Mouse (Mus musculus) forebrain, embryonic 12.5 days (tissue): ENCODE results near the gene Rnft1. TPM values are rescaled to one million over a fixed set of nuclear protein-coding genes. Genes with fewer than 3 reads are reported as not detected.
"Not testable (repeated sequence)": the region's sequence is repeated elsewhere in the genome, so short reads cannot be mapped to it uniquely, and the experiment has no call there.

Experiments used
- ATAC-seq: fragments of 200-750 bp; cut with Nextera tagmentation; 2 replicates; pipeline ENCODE4 v1.8.0; 2017; ENCODE audit warnings: moderate TSS enrichment; ENCODE audit not compliant: low FRiP score
- H3K27ac ChIP-seq: fragments of 300-500 bp; sonication (generic); 2 replicates; pipeline ENCODE4 v1.5.1; 2016; ENCODE audit warnings: mild to moderate bottlenecking
- H3K27me3 ChIP-seq: fragments of 300-500 bp; sonication (generic); 2 replicates; pipeline ENCODE4 v1.6.1; 2016; ENCODE audit warnings: mild to moderate bottlenecking
- H3K36me3 ChIP-seq: fragments of 300-500 bp; sonication (generic); replicated peaks from 2 replicates; pipeline ENCODE4 v1.6.1; 2016; ENCODE audit warnings: mild to moderate bottlenecking
- H3K4me1 ChIP-seq: fragments of 300-500 bp; sonication (generic); 2 replicates; pipeline ENCODE4 v1.6.1; 2016
- H3K4me2 ChIP-seq: fragments of 300-500 bp; sonication (generic); 2 replicates; pipeline ENCODE4 v1.6.1; 2016; ENCODE audit warnings: mild to moderate bottlenecking, moderate library complexity
- H3K4me3 ChIP-seq: fragments of 300-500 bp; sonication (generic); replicated peaks from 2 replicates; pipeline ENCODE4 v1.5.1; 2016; ENCODE audit warnings: mild to moderate bottlenecking
- H3K9ac ChIP-seq: fragments of 300-500 bp; sonication (generic); 2 replicates; pipeline ENCODE4 v1.6.1; 2016; ENCODE audit warnings: mild to moderate bottlenecking
- H3K9me3 ChIP-seq: fragments of 300-500 bp; sonication (generic); 2 replicates; pipeline ENCODE4 v1.6.1; 2016
- WGBS: fragments of 180-500 bp; shearing (Covaris S2); methylation state at CpG from one replicate; pipeline ENCODE4 v1.1.7; 2016; 5-methylcytosine and 5-hydroxymethylcytosine counted together
- polyA plus RNA-seq: library from polyadenylated mRNA; unstranded; fragments of >200 nt; fragmentation: Nextera tagmentation; extraction: Ambion mirVana; gene quantifications from 2 replicates; pipeline ENCODE4 v1.2.1, GENCODE M21; 2016

Gene Rnft1
- polyA plus RNA-seq, 1 experiment from 2014 or later, result 19.4 TPM

DNA sequence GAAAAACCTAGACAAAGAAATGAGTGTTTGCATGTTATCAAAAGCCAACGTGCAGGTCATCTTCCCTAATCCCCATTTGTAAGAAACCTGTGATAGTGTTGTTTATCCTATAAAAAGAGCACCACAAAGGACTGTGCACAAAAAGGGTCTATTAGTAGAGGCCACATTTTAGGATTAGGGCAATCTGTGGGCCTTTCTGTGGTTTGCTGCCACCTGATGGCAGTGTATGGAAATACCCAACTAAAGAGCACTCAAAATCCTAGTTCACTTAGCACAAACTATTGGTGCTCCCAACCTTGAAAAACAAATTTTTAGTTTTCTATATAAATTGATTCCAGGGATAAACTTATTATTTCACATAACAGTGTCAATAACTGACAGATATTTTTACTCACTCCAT lies 48.4 kb downstream of the Rnft1 start:
- H3K4me1 ChIP-seq, result no peaks in the 10 kb centered on the region
- no peak overlapping the region for H3K27ac ChIP-seq
- no peak overlapping the region for H3K4me3 ChIP-seq
- no peaks in the 10 kb centered on the region for H3K27me3 ChIP-seq
- peaks cover 33% of the 10 kb centered on the region for H3K36me3 ChIP-seq
- no peak overlapping the region for H3K4me2 ChIP-seq
- no peak overlapping the region for H3K9ac ChIP-seq
- no peak for ATAC-seq
- no peaks in the 10 kb centered on the region for H3K9me3 ChIP-seq
- WGBS, result 55% methylated on average over 1 of the region's 1 CpGs

- not testable (repeated sequence) for H3K4me1 ChIP-seq, ATAC-seq, H3K4me2 ChIP-seq, H3K4me3 ChIP-seq, H3K27me3 ChIP-seq, H3K9me3 ChIP-seq, H3K9ac ChIP-seq, H3K27ac ChIP-seq
- peaks cover 31% of the 10 kb centered on the region for H3K36me3 ChIP-seq
- 92% methylated on average over 6 of the region's 6 CpGs for WGBS
Observed at GRCm38 (mm10) chr11:86533302-86533701, 48.8 kb downstream of the Rnft1 start.

- Histone ChIP-seq H3K9me3 (no peaks in the 10 kb centered on the region), H3K27me3 (no peaks in the 10 kb centered on the region), H3K27ac (no peak overlapping the region), H3K4me3 (no peak overlapping the region), H3K36me3 (peaks cover 25% of the 10 kb centered on the region), H3K9ac (no peak overlapping the region), H3K4me2 (no peak overlapping the region), H3K4me1 (no peaks in the 10 kb centered on the region)
- WGBS, result 95% methylated on average over 5 of the region's 5 CpGs
- ATAC-seq, result no peak
Observed at GRCm38 (mm10) chr11:86534201-86534910, 49.9 kb downstream of the Rnft1 start.

DNA sequence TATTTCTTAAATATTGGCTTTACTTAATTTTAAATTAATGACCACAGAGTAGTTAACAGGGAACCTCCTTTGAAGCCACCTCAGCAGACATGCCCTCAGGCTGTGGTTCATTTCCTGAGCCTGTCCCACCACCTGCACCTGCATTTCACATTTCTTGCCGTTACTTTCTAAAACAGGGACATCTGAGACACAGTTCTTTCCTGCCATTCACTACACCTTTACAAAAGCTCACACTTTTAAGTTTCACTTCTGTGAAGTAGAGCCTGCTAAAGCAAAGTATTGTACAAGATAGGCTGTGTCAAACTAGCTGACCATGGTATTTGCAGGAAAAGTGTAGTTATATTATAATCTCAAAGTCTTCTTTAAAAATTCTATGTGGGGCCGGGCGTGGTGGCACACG lies 54.3 kb downstream of the Rnft1 start:
- Histone ChIP-seq H3K27ac (no peak overlapping the region), H3K4me3 (no peak overlapping the region), H3K4me1 (peaks cover 11% of the 10 kb centered on the region), H3K36me3 (0 out of 2 replicates have a peak, but pooled peaks cover 4% of the 10 kb centered on the region), H3K9me3 (no peaks in the 10 kb centered on the region), H3K4me2 (no peak overlapping the region), H3K27me3 (no peaks in the 10 kb centered on the region), H3K9ac (no peak overlapping the region)
- ATAC-seq, result no peak
- 93% methylated on average over 4 of the region's 4 CpGs for WGBS

- H3K36me3 ChIP-seq, result 0 out of 2 replicates have a peak, but pooled peaks cover under 1% of the 10 kb centered on the region
- 92% methylated on average over 6 of the region's 6 CpGs for WGBS
- no peak overlapping the region for H3K4me3 ChIP-seq
- ATAC-seq, result no peak
- no peak overlapping the region for H3K27ac ChIP-seq
- H3K27me3 ChIP-seq, result no peaks in the 10 kb centered on the region
- H3K9me3 ChIP-seq, result no peaks in the 10 kb centered on the region
- H3K4me1 ChIP-seq, result peaks cover 13% of the 10 kb centered on the region
- H3K9ac ChIP-seq, result no peak overlapping the region
- H3K4me2 ChIP-seq, result no peak overlapping the region
Observed at GRCm38 (mm10) chr11:86539716-86540475, 55.4 kb downstream of the Rnft1 start.

DNA sequence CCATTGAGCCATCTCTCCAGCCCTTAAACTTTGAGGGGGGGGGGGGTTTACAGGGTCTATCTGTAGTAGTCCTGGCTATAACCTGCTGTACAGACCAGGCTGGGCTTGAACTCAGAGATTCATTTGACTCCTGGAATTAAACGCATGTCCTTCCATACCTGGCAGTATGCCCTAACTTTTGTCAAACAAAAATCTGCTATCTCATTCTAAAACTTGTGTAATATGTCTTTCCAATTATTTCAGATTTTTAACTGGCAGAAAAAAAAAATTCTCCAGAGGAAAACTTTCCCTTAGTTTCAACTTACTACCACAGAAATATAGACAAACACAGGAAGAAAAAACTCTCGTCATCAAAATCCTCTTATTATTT lies 56.0 kb downstream of the Rnft1 start:
- Histone ChIP-seq H3K9me3 (no peaks in the 10 kb centered on the region), H3K4me2 (no peak overlapping the region), H3K27me3 (no peaks in the 10 kb centered on the region), H3K4me3 (no peak overlapping the region), H3K4me1 (peaks cover 16% of the 10 kb centered on the region), H3K27ac (no peak overlapping the region), H3K36me3 (no peaks in the 10 kb centered on the region), H3K9ac (no peak overlapping the region)
- no peak for ATAC-seq
- WGBS, result 94% methylated on average over 2 of the region's 2 CpGs

DNA sequence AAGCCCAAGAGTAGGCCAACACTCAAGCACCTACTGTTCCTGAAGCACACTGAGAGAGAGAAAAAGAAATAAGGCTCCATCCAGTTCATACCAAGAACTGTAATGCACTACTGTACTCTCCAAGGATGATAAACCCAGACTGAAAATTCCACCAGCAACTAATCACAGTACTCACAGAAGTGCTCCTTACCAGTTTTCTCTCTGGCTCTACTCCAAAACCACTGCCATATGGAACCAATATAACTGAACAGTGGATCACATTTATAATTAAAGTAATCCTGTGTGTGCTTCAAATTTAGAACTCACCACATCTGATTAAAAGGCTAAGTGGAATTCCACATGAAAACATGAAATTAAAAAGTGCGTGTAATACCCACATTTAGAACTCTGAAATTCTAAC lies 58.4 kb downstream of the Rnft1 start:
- no peak for ATAC-seq
- H3K4me3 ChIP-seq, result no peak overlapping the region

DNA sequence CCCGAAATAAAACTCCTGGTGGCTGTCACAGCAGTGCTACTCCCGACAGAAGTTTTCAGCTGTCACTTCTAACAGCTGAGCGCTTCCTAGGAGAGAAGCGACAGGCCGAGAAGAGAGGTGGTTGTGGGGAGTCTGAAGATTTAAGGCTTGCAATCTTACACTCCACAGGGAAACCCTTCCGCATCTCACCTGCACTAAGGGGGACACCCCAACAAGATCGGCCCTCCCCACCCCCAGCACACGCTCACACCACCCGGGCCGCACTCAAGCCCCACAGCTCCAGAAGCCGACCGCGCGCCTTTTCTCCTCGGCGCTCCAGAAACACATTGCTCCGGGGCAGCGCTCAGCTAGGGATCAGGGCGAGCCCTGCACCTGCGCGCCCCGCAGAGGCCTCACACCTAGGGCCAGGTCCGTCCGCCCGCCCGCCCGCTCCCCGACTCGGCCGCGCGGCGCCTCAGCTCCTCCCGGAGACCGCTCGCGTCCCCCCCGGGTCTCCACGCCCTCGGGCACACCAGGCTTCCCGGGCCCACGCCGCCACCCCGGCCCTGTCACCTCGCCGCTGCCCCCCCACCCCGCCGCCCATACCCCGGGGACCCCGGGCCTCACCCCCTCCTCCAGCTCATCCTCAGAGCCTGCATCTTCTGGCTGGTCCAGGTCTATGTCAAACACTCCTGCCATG lies 59.6 kb downstream of the Rnft1 start:
- peak overlapping the region; percentile 98 for H3K9ac ChIP-seq
- under 1% methylated on average over 43 of the region's 50 CpGs for WGBS
- peak overlapping the region; percentile 86 for H3K27ac ChIP-seq
- ATAC-seq, result peak; percentile 81
- peak overlapping the region; percentile 99 for H3K4me3 ChIP-seq
- H3K4me2 ChIP-seq, result peak overlapping the region; percentile 83
- no peaks in the 10 kb centered on the region for H3K36me3 ChIP-seq
- no peaks in the 10 kb centered on the region for H3K9me3 ChIP-seq
- H3K4me1 ChIP-seq, result peaks cover 20% of the 10 kb centered on the region
- H3K27me3 ChIP-seq, result no peaks in the 10 kb centered on the region

More for the DNA sequence above, 58.4 kb downstream of the Rnft1 start:
- Histone ChIP-seq H3K4me1 (peaks cover 20% of the 10 kb centered on the region), H3K4me2 (no peak overlapping the region), H3K27ac (no peak overlapping the region), H3K36me3 (no peaks in the 10 kb centered on the region), H3K27me3 (no peaks in the 10 kb centered on the region), H3K9ac (no peak overlapping the region), H3K9me3 (no peaks in the 10 kb centered on the region)
- WGBS, result 92% methylated on average over 1 of the region's 1 CpGs

DNA sequence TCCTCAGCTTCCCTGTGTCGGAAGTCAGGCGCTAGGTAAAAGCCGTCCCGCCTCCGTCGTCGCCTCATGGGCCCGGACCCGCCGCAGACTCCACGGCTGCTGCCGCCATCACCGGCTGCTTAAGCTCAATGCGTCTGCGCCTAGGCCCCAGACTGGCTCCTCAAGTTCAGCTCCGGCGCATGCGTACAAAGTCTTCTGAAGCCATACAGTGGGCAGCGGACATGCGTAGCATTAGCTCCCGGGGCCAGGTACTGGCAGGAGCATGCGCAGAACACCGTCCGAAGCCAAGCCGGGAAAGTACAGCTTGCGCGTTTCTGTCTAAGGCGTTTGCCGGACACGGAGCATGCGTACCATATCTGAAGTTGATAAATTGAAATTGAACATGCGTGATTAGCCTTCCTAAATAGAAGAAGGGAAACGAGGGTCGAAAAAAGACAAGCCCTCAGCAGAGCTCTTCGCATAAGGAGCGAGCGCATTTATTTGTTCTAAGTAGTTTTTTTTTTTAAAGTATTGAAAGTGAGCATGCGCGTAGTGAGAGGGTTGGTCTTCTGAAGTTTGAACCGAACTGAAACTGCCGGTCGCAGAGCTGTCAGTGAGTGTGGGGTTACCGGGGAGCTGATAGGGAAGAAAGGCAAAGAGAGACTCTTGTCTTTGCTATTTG lies 60.3 kb downstream of the Rnft1 start, which contains the start of the genes Rps6kb1 and Tubd1:
TSS of gene Rps6kb1 (minus strand) at position 167 of the 661 bp plus-strand sequence.
TSS of gene Tubd1 (plus strand) at position 353 of the 661 bp plus-strand sequence.
- ATAC-seq, result peak; percentile 97
- under 1% methylated on average over 43 of the region's 43 CpGs for WGBS
- Histone ChIP-seq H3K4me2 (peak within 1 kb of the TSS; percentile 83), H3K9ac (peak within 1 kb of the TSS; percentile 98), H3K36me3 (no peaks in the 10 kb centered on the region), H3K27ac (peak within 1 kb of the TSS; percentile 86), H3K27me3 (no peaks in the 10 kb centered on the region), H3K4me1 (peaks cover 20% of the 10 kb centered on the region), H3K9me3 (no peaks in the 10 kb centered on the region), H3K4me3 (peak within 1 kb of the TSS; percentile 99)

GRCm38 (mm10) chr11:86545556-86545955 lies 61.1 kb downstream of the Rnft1 start:
- peak overlapping the region; percentile 50; the same call in 1 of the 2 replicates for H3K9ac ChIP-seq
- WGBS, result 85% methylated on average over 8 of the region's 8 CpGs
- ATAC-seq, result no peak
- H3K4me2 ChIP-seq, result peak overlapping the region; percentile 83
- peak overlapping the region; percentile 99 for H3K4me3 ChIP-seq
- H3K27me3 ChIP-seq, result no peaks in the 10 kb centered on the region
- 0 out of 2 replicates have a peak, but pooled peaks cover 4% of the 10 kb centered on the region for H3K36me3 ChIP-seq
- no peaks in the 10 kb centered on the region for H3K9me3 ChIP-seq
- H3K4me1 ChIP-seq, result peaks cover 20% of the 10 kb centered on the region
- no peak overlapping the region for H3K27ac ChIP-seq

DNA sequence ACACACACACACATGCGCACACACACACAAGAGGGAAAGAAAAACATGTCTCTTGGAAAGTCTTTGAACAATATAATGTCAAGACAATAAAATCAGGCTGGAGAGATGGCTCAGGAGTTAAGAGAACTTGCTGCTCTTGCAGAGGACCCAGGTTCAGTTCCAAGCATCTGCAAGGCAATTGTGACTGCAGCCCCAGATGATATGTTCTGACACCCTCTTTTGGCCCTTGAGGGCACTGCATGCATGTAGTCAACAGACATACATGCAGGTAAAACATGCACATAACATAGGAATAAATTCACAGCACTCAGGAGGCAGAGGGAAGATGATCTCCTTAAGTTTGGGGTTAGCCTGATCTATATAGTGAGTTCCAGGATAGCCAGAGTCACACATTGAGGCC lies 63.0 kb downstream of the Rnft1 start:
- Histone ChIP-seq H3K9me3 (no peaks in the 10 kb centered on the region), H3K9ac (no peak overlapping the region), H3K36me3 (0 out of 2 replicates have a peak, but pooled peaks cover 4% of the 10 kb centered on the region), H3K4me3 (no peak overlapping the region), H3K4me2 (no peak overlapping the region), H3K27ac (no peak overlapping the region), H3K4me1 (peaks cover 20% of the 10 kb centered on the region), H3K27me3 (no peaks in the 10 kb centered on the region)
- 94% methylated on average over 1 of the region's 1 CpGs for WGBS
- ATAC-seq, result no peak
